Mouse (Mus musculus): Measurements from ENCODE around the gene Gns.

- no peak for TF ChIP-seq CTCF (IDR thresholded peaks at IDR 0.05; ENCODE audit: low read depth)
- no peak for TF ChIP-seq EP300 (IDR thresholded peaks at IDR 0.05; ENCODE audit: low read depth)
Measured at GRCm38 (mm10) chr10:121367271-121367670, 2.4 kb downstream of the Gns start.

Data from liver, embryonic 14.5 days (tissue).